Mouse (Mus musculus) limb, embryonic 14.5 days (tissue): ENCODE data around the gene Rcor3. TPM values are rescaled to one million over a fixed set of nuclear protein-coding genes. Genes with fewer than 3 reads are reported as not detected.

Source experiments
- ATAC-seq: fragments of 200-750 bp; cut with Nextera tagmentation; 2 replicates; pipeline ENCODE4 v1.8.0; 2017; ENCODE audit warnings: low read depth, moderate number of reproducible peaks, moderate TSS enrichment; ENCODE audit not compliant: low FRiP score
- DNase-seq: peaks from one replicate; pipeline ENCODE4 v3.0.0-alpha.2; 2015; ENCODE audit warnings: low spot score
- H3K27ac ChIP-seq: fragments of 300-500 bp; sonication (generic); replicated peaks from 2 replicates; pipeline ENCODE4 v1.5.1; 2014; ENCODE audit warnings: low read depth, mild to moderate bottlenecking, low read length, moderate library complexity, mixed read lengths
- H3K27me3 ChIP-seq: fragments of 300-500 bp; sonication (generic); 2 replicates; pipeline ENCODE4 v1.6.1; 2014; ENCODE audit warnings: low read length, mixed read lengths; ENCODE audit not compliant: control insufficient read depth, insufficient read depth
- H3K36me3 ChIP-seq: fragments of 300-500 bp; sonication (generic); 2 replicates; pipeline ENCODE4 v1.6.1; 2014; ENCODE audit warnings: mild to moderate bottlenecking, low read length, moderate library complexity, mixed read lengths; ENCODE audit not compliant: control insufficient read depth, insufficient read depth
- H3K4me1 ChIP-seq: fragments of 300-500 bp; sonication (generic); 2 replicates; pipeline ENCODE4 v1.6.1; 2014; ENCODE audit warnings: antibody characterized with exemption, low read length, mixed read lengths; ENCODE audit not compliant: control insufficient read depth, insufficient read depth
- H3K4me2 ChIP-seq: fragments of 300-500 bp; sonication (generic); replicated peaks from 2 replicates; pipeline ENCODE4 v1.6.1; 2014; ENCODE audit warnings: low read depth, mild to moderate bottlenecking, low read length, moderate library complexity; ENCODE audit not compliant: severe bottlenecking
- H3K4me3 ChIP-seq: fragments of 300-500 bp; sonication (generic); replicated peaks from 2 replicates; pipeline ENCODE4 v1.5.1; 2014; ENCODE audit warnings: low read length
- H3K9ac ChIP-seq: fragments of 300-500 bp; sonication (generic); 2 replicates; pipeline ENCODE4 v1.6.1; 2014; ENCODE audit warnings: mild to moderate bottlenecking, low read depth, low read length, moderate library complexity; ENCODE audit not compliant: severe bottlenecking
- H3K9me3 ChIP-seq: fragments of 300-500 bp; sonication (generic); 2 replicates; pipeline ENCODE4 v1.6.1; 2016; ENCODE audit warnings: low read length; ENCODE audit not compliant: control insufficient read depth
- POLR2A ChIP-seq: fragments of 200-500 bp; IDR thresholded peaks from 2 replicates; pipeline ENCODE4 v1.8.0; 2012; ENCODE audit warnings: inconsistent platforms, mild to moderate bottlenecking, moderate library complexity, borderline replicate concordance; ENCODE audit not compliant: insufficient read depth, insufficient read length; ENCODE audit errors: extremely low read depth
- WGBS: fragments of 180-500 bp; shearing (Covaris S2); extraction: QIAGEN DNeasy Blood & Tissue Kit; methylation state at CpG from one replicate; pipeline ENCODE4 v1.1.7; 2014; 5-methylcytosine and 5-hydroxymethylcytosine counted together
- polyA plus RNA-seq, 2 experiments: library from polyadenylated mRNA; depleted of rRNA in 1 of 2; stranded (reverse) in 1 of 2; unstranded in 1 of 2; fragments of >200 nt; fragmentation: Nextera tagmentation in 1 of 2; extraction: Ambion mirVana in 1 of 2; gene quantifications; 2 replicates each; pipeline versions ENCODE4 v1.2.1 to v1.2.3; 2012 to 2014

The Rcor3 gene
- polyA plus RNA-seq, 2 experiments = 34.3 to 49.8 TPM

DNA sequence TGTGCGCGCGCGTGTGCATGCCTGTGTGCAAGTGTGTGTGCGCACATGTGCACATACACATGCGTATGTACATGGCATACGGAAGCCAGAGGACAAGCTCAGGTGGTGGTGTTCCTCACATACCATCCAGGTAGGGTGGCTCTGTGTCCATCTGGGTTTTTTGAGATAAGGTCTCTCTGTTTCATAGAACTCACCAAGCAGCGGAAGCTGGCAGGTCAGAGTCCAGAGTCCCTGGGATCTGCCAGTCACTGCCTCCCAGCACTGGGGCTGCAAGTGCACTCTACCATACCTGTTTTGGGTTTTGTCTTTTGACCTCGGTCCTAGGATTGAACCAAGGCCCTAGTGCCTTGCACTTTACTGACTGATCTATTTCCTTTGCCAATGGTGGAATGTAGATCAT, 33.8 kb downstream of the Rcor3 start:
- Histone ChIP-seq H3K4me3 (no peak overlapping the region), H3K9me3 (no peaks in the 10 kb centered on the region), H3K27ac (no peak overlapping the region), H3K4me1 (no peaks in the 10 kb centered on the region), H3K36me3 (peaks cover 51% of the 10 kb centered on the region), H3K27me3 (no peaks in the 10 kb centered on the region), H3K4me2 (no peak overlapping the region), H3K9ac (no peak overlapping the region)
- no peak for ATAC-seq
- no peak for DNase-seq
- no peak for TF ChIP-seq POLR2A
- 98% methylated on average over 9 of the region's 9 CpGs for WGBS

DNA sequence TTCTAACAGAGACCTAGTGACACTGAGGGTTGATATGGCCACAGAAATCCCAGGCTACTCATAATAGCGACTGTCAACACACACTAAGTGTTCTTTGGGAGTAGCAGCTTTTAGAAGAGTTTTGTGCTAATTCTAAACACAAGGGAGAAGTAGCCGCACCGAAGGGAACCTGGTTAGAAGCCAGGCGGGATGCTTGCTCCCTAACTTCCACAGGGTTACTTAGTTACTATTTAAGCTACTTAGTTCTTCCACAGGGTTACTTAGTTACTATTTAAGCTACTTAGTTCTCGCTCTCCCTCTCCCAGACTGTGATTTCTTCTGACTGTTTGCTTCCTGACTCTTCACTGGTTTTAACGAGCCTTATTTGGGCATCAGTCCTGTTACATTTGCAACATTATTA, 34.7 kb downstream of the Rcor3 start:
- no peak for TF ChIP-seq POLR2A
- H3K27me3 ChIP-seq = no peaks in the 10 kb centered on the region
- H3K9ac ChIP-seq = no peak overlapping the region
- DNase-seq (no peak), ATAC-seq (no peak)
- 88% methylated on average over 6 of the region's 6 CpGs for WGBS
- H3K4me1 ChIP-seq = no peaks in the 10 kb centered on the region
- no peaks in the 10 kb centered on the region for H3K9me3 ChIP-seq
- no peak overlapping the region for H3K4me3 ChIP-seq
- H3K4me2 ChIP-seq = no peak overlapping the region
- H3K27ac ChIP-seq = no peak overlapping the region
- H3K36me3 ChIP-seq = peaks cover 54% of the 10 kb centered on the region

DNA sequence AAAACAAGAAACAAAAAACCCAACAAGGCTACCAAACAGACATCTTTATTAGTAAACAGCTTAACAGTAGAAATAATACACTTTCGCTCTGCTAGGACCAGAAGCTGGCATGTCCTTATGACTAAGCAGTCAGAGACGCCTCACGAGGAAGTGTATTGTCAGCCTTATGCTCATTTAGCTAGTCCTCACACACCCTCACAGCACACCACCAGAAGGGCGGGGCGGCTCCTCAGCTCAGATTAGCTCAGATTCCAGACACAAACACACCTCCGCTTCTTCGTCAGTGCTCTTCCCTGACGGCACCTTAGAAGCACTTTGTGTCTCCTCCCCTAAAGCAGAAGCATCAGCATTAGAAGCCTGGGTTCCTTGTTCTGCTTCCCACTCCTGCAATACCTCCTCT, 36.5 kb downstream of the Rcor3 start:
- Histone ChIP-seq H3K4me3 (no peak overlapping the region), H3K27ac (no peak overlapping the region), H3K4me1 (no peaks in the 10 kb centered on the region), H3K9ac (no peak overlapping the region), H3K9me3 (no peaks in the 10 kb centered on the region), H3K4me2 (no peak overlapping the region), H3K36me3 (peaks cover 55% of the 10 kb centered on the region), H3K27me3 (no peaks in the 10 kb centered on the region)
- DNase-seq (no peak), ATAC-seq (no peak)
- TF ChIP-seq POLR2A = no peak
- 78% methylated on average over 8 of the region's 8 CpGs for WGBS

DNA sequence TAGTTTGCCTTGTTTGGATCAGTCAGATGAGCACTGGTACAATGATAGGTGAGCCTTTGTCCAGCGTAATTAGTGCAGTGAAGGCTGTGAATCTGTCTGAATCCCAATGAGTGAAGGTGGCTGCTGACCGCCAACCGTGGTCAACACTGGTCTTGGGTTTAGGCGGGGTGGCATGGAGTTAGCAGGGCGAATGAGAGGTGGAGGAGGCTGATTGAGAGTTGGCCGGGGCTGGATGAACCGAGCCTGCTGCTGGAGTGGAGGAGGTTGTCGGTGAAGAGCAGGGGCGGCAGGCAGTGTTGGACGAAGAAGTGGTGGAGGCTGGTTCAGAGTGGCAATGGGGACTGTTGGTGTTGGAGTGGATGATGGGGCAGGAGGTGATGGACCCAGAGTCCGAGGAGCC, 37.1 kb downstream of the Rcor3 start:
- no peak for TF ChIP-seq POLR2A
- Histone ChIP-seq H3K9ac (no peak overlapping the region), H3K4me2 (no peak overlapping the region), H3K27ac (no peak overlapping the region), H3K4me3 (no peak overlapping the region), H3K4me1 (no peaks in the 10 kb centered on the region), H3K27me3 (no peaks in the 10 kb centered on the region), H3K9me3 (no peaks in the 10 kb centered on the region), H3K36me3 (peaks cover 55% of the 10 kb centered on the region)
- DNase-seq (no peak), ATAC-seq (no peak)
- WGBS = 92% methylated on average over 11 of the region's 11 CpGs

- Histone ChIP-seq H3K9me3 (no peaks in the 10 kb centered on the region), H3K4me3 (no peak overlapping the region), H3K36me3 (peaks cover 20% of the 10 kb centered on the region), H3K9ac (no peak overlapping the region), H3K27me3 (0 out of 2 replicates have a peak, but pooled peaks cover 5% of the 10 kb centered on the region), H3K4me2 (no peak overlapping the region), H3K27ac (no peak overlapping the region), H3K4me1 (peaks cover 4% of the 10 kb centered on the region; the same call in 1 of the 2 replicates)
- DNase-seq (no peak), ATAC-seq (no peak)
- TF ChIP-seq POLR2A = no peak
- 89% methylated on average over 5 of the region's 5 CpGs for WGBS
Observed at GRCm38 (mm10) chr1:192095626-192096025, 42.2 kb downstream of the Rcor3 start.
